ENCODE assay signal across 22 mouse cellular contexts in the genomic region with DNA sequence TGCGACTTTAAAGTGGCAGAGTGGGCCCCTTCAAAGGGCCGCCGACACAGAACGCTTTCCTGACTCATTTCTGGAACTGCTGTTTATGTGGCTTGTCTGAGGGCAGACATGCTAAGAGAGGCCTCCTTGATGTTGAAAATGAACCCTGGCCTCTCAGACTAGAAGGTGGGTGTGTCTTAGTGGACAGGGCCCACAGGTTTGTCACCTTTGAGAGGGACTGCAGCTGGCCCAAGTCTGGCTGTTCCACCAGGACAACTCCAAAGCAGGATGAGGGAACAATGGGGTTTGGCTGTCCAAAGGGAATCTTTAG. TPM values are rescaled to one million over a fixed set of nuclear protein-coding genes. Genes with fewer than 3 reads are reported as not detected.
DNase-seq lines count a peak whose midpoint lies in the region; ATAC-seq and TF ChIP-seq lines count a peak whose summit lies in the region.
"Had no signal": no experiment of that assay in that cellular context is flagged by ENCODE, and none has a peak within 500 bp of the region (broad histone marks: within the 10 kb centered on the region; RNA-seq: fewer than 3 reads in every experiment).

No protein-coding gene starts in this region.

- no peak for TF ChIP-seq CTCF in kidney, postnatal 0 days (IDR thresholded peaks at IDR 0.05; ENCODE audit: low read depth)
- no peak for TF ChIP-seq CTCF in intestine, postnatal 0 days (IDR thresholded peaks at IDR 0.05; ENCODE audit: low read depth)

- no peaks in the 10 kb centered on the region for H3K27me3 ChIP-seq in kidney, postnatal 0 days (ENCODE audit: insufficient read depth, low read length)
- no peaks in the 10 kb centered on the region for H3K27me3 ChIP-seq in embryonic facial prominence, embryonic 13.5 days
- no peaks in the 10 kb centered on the region for H3K27me3 ChIP-seq in intestine, postnatal 0 days (replicated peaks; ENCODE audit: control insufficient read depth, insufficient read depth, low read length)
- H3K27me3 ChIP-seq: hindbrain, embryonic 15.5 days had no signal

- no peaks in the 10 kb centered on the region for H3K9me3 ChIP-seq in kidney, postnatal 0 days (replicated peaks; ENCODE audit: low read length)
- no peaks in the 10 kb centered on the region for H3K9me3 ChIP-seq in embryonic facial prominence, embryonic 13.5 days
- H3K9me3 ChIP-seq in intestine, postnatal 0 days (ENCODE audit: control insufficient read depth): no peaks in the 10 kb centered on the region
- H3K9me3 ChIP-seq: hindbrain, embryonic 15.5 days; midbrain, embryonic 10.5 days had no signal

- peaks cover 16% of the 10 kb centered on the region; the same call in 1 of the 2 replicates for H3K4me1 ChIP-seq in kidney, postnatal 0 days (replicated peaks; ENCODE audit: insufficient read depth, low read length)
- H3K4me1 ChIP-seq in embryonic facial prominence, embryonic 13.5 days: peaks cover 46% of the 10 kb centered on the region
- H3K4me1 ChIP-seq in intestine, postnatal 0 days (replicated peaks; ENCODE audit: control insufficient read depth, insufficient read depth, low read length): peaks cover 4% of the 10 kb centered on the region; the same call in 1 of the 2 replicates

- peak overlapping the region; percentile 3 for H3K27ac ChIP-seq in kidney, postnatal 0 days
- peak overlapping the region; percentile 57; the same call in 1 of the 2 replicates for H3K27ac ChIP-seq in embryonic facial prominence, embryonic 13.5 days
- H3K27ac ChIP-seq in intestine, postnatal 0 days (ENCODE audit: low read depth, low read length): peak overlapping the region; percentile 41; the same call in 1 of the 2 replicates
- H3K27ac ChIP-seq: gastrocnemius, adult 2 months; hindbrain, embryonic 15.5 days; liver, embryonic 14.5 days; midbrain, embryonic 10.5 days had no signal

- no peak for ATAC-seq in CD4-positive, CD25-positive, alpha-beta regulatory T cell, adult 4 months
- ATAC-seq in kidney, postnatal 0 days (replicated peaks; ENCODE audit: low FRiP score, low read depth): peak; percentile 44; the same call in 1 of the 2 replicates
- no peak for ATAC-seq in embryonic facial prominence, embryonic 13.5 days (ENCODE audit: insufficient number of reproducible peaks, insufficient read depth, low FRiP score, low TSS enrichment, low read depth)
- ATAC-seq in intestine, postnatal 0 days: peak; percentile 67
- ATAC-seq: forebrain, postnatal 0 days had no signal

- no peak overlapping the region for H3K9ac ChIP-seq in kidney, postnatal 0 days (ENCODE audit: low read depth, low read length)
- H3K9ac ChIP-seq in embryonic facial prominence, embryonic 13.5 days: no peak overlapping the region
- H3K9ac ChIP-seq in intestine, postnatal 0 days (ENCODE audit: low read depth, low read length): no peak overlapping the region
- H3K9ac ChIP-seq: forebrain, postnatal 0 days; hindbrain, embryonic 15.5 days; liver, embryonic 14.5 days had no signal

- no peaks in the 10 kb centered on the region for H3K36me3 ChIP-seq in kidney, postnatal 0 days (ENCODE audit: insufficient read depth, low read length)
- H3K36me3 ChIP-seq in embryonic facial prominence, embryonic 13.5 days: peaks cover 12% of the 10 kb centered on the region; the same call in 1 of the 2 replicates
- H3K36me3 ChIP-seq in intestine, postnatal 0 days (ENCODE audit: control insufficient read depth, insufficient read depth): no peaks in the 10 kb centered on the region
- H3K36me3 ChIP-seq: hindbrain, embryonic 15.5 days had no signal

- no peak overlapping the region for H3K4me3 ChIP-seq in kidney, postnatal 0 days (replicated peaks; ENCODE audit: low read depth, low read length)
- H3K4me3 ChIP-seq in embryonic facial prominence, embryonic 13.5 days: no peak overlapping the region
- no peak overlapping the region for H3K4me3 ChIP-seq in intestine, postnatal 0 days (ENCODE audit: low read depth, low read length)
- H3K4me3 ChIP-seq: gastrocnemius, adult 2 months; hindbrain, embryonic 15.5 days; midbrain, embryonic 10.5 days had no signal

- DNase-seq in CD4-positive, CD25-positive, alpha-beta regulatory T cell, adult 2 months (ENCODE audit: low read depth, low spot score): peak; percentile 44
- peak; percentile 30 for DNase-seq in kidney, postnatal 0 days (ENCODE audit: low spot score)
- DNase-seq in kidney, postnatal 4 days: no peak
- no peak for DNase-seq in gastrocnemius, postnatal 25 days
- no peak for DNase-seq in cerebellum, adult 11-12 months
- DNase-seq: adrenal gland, adult 8-10 months; cerebellum, postnatal 25 days; forebrain, postnatal 0 days; gastrocnemius, adult 2 months; heart, adult 11 months; kidney, postnatal 14 days; lung, postnatal 10 days had no signal

- no peak overlapping the region for H3K4me2 ChIP-seq in kidney, postnatal 0 days (ENCODE audit: low read length)
- no peak overlapping the region for H3K4me2 ChIP-seq in embryonic facial prominence, embryonic 13.5 days
- H3K4me2 ChIP-seq in intestine, postnatal 0 days (replicated peaks; ENCODE audit: low read depth): no peak overlapping the region
- H3K4me2 ChIP-seq: hindbrain, embryonic 15.5 days had no signal

- 39% methylated on average over 4 of the region's 4 CpGs for WGBS in kidney, postnatal 0 days
- WGBS in embryonic facial prominence, embryonic 13.5 days: 81% methylated on average over 4 of the region's 4 CpGs
- WGBS in intestine, postnatal 0 days: 37% methylated on average over 4 of the region's 4 CpGs

RNA-seq across cellular contexts. Expression of a gene that starts 12.5 kb away (rescaled TPM):
- polyA plus RNA-seq in CD4-positive, CD25-positive, alpha-beta regulatory T cell, adult 4 months (2017; shearing (Covaris generic)): 10 to 100 TPM; 31.8 to 44.3 TPM
- polyA plus RNA-seq in kidney, postnatal 0 days (2015; fragmentation: Nextera tagmentation; extraction: Ambion mirVana): 14.5 and 15.6 TPM in 2 replicates
- 18.4 and 18.7 TPM in 2 replicates for polyA plus RNA-seq in embryonic facial prominence, embryonic 13.5 days (2015; fragmentation: Nextera tagmentation; extraction: Ambion mirVana)
- 17.0 and 18.8 TPM in 2 replicates for polyA plus RNA-seq in intestine, postnatal 0 days (2015; fragmentation: Nextera tagmentation; extraction: Ambion mirVana)
- total RNA-seq in gastrocnemius, postnatal 25 days (2021): 1 to 10 TPM; 4.6 to 5.9 TPM

RNA-seq across cellular contexts. Expression of a gene that starts 47.0 kb away (rescaled TPM):
- polyA plus RNA-seq in CD4-positive, CD25-positive, alpha-beta regulatory T cell, adult 4 months (2017; shearing (Covaris generic)): 1 to 10 TPM; 1.5 to 3.8 TPM
- polyA plus RNA-seq in kidney, postnatal 0 days (2015; fragmentation: Nextera tagmentation; extraction: Ambion mirVana): not detected in 2 replicates
- not detected in 2 replicates for polyA plus RNA-seq in embryonic facial prominence, embryonic 13.5 days (2015; fragmentation: Nextera tagmentation; extraction: Ambion mirVana)
- 1.1 and 1.5 TPM in 2 replicates for polyA plus RNA-seq in intestine, postnatal 0 days (2015; fragmentation: Nextera tagmentation; extraction: Ambion mirVana)
- not detected for total RNA-seq in gastrocnemius, postnatal 25 days (2021)
- total RNA-seq: adrenal gland, adult 8-10 months; forebrain, postnatal 0 days; gastrocnemius, adult 2 months; heart, postnatal 25 days; layer of hippocampus, postnatal 10 days; left cerebral cortex, postnatal 25 days had no signal
- polyA plus RNA-seq: hindbrain, embryonic 15.5 days; neural tube, embryonic 14.5 days had no signal

Comparison
In these comparisons a context has a peak if more than half of its experiments do, and no peak if none do; other contexts are left out.
1. DNase-seq: peak in CD4-positive, CD25-positive, alpha-beta regulatory T cell, adult 2 months (single experiment) and kidney, postnatal 0 days (single experiment); none in kidney, postnatal 4 days (0 of 2), gastrocnemius, postnatal 25 days (single experiment) and cerebellum, adult 11-12 months (single experiment).
2. ATAC-seq: peak in kidney, postnatal 0 days (single experiment) and intestine, postnatal 0 days (single experiment); none in CD4-positive, CD25-positive, alpha-beta regulatory T cell, adult 4 months (single experiment) and embryonic facial prominence, embryonic 13.5 days (single experiment).
3. H3K27ac ChIP-seq: peak in every context shown above with its lines; median percentile 57 in embryonic facial prominence, embryonic 13.5 days; 41 in intestine, postnatal 0 days; 3 in kidney, postnatal 0 days.